Mouse (Mus musculus) Patski (cell line): ENCODE measurements at regions not wholly inside any gene's neighbourhood (a gene's known extent, or its start where the extent isn't known, plus 50 kb on each side); places are given as distances from the start of the nearest gene placed in this dataset.

Source experiments
- ATAC-seq: fragments of 100-300 bp; one replicate; pipeline ENCODE4 v1.8.0; 2021
- CTCF ChIA-PET: fragments of 350-600 bp; sonication (Branson Sonifier 250); formaldehyde crosslinking; loops from one replicate; lab custom pipeline; 2022; ENCODE audit warnings: inconsistent platforms; lab: Charles Lee
- POLR2A ChIA-PET: fragments of 350-600 bp; sonication (Branson Sonifier 250); formaldehyde crosslinking; loops from one replicate; lab custom pipeline; 2022; ENCODE audit warnings: antibody characterized with exemption, inconsistent platforms; lab: Charles Lee
- DNase-seq: peaks from one replicate; pipeline ENCODE4 v3.0.0-alpha.2; 2011; ENCODE audit warnings: low read depth, low spot score
- H3K27me3 ChIP-seq: fragments of 371-371 bp; one replicate; pipeline ENCODE4 v1.5.1; 2021
- CTCF ChIP-seq: fragments of 100-300 bp; IDR thresholded peaks from one replicate; pipeline ENCODE4 v1.5.1; 2021
- in situ Hi-C: fragments of 300-500 bp; cut with MboI; formaldehyde crosslinking; loops from 3 replicates; pipeline ENCODE4 v1.11.1; 2018; ENCODE audit warnings: low pct_unique_long_range_greater_than_20kb, mixed read lengths

GRCm38 (mm10) chr14:17106668-17107067 lies 287.7 kb upstream of the Rarb start:
- no peak for ATAC-seq
- no peak for TF ChIP-seq CTCF
- peaks cover 5% of the 10 kb centered on the region for H3K27me3 ChIP-seq
- ChIA-PET CTCF (no interaction called here), POLR2A (no interaction called here)
- DNase-seq: no peak
- in situ Hi-C loops: no loop called here

GRCm38 (mm10) chr14:17102486-17102885 lies 283.5 kb upstream of the Rarb start:
- H3K27me3 ChIP-seq: no peaks in the 10 kb centered on the region
- ChIA-PET POLR2A (interaction anchor here (1.1 kb wide), 1 partner anchor 9 kb away, joined by 3 read pairs; no protein-coding TSS in a partner anchor), CTCF (interaction anchor here (1.4 to 1.6 kb wide), 2 partner anchors 12 to 18 kb away, joined by 4 read pairs; no protein-coding TSS in a partner anchor)
- TF ChIP-seq CTCF: no peak
- in situ Hi-C loops: no loop called here
- DNase-seq (no peak), ATAC-seq (no peak)

- ATAC-seq: no peak
Measured at GRCm38 (mm10) chr14:17090573-17090937, 271.6 kb upstream of the Rarb start.

GRCm38 (mm10) chr14:17089640-17090572 lies 270.9 kb upstream of the Rarb start:
- ATAC-seq: no peak
- ChIA-PET CTCF (interaction anchor here (1.3 to 1.9 kb wide), 2 partner anchors 10 to 15 kb away, joined by 4 to 6 read pairs; no protein-coding TSS in a partner anchor), POLR2A (no interaction called here)
- peaks cover 3% of the 10 kb centered on the region for H3K27me3 ChIP-seq
- TF ChIP-seq CTCF: no peak
- no peak for DNase-seq
- in situ Hi-C loops: no loop called here

More at GRCm38 (mm10) chr14:17090573-17090937, 271.6 kb upstream of the Rarb start:
- DNase-seq: no peak
- ChIA-PET CTCF (interaction anchor here (1.3 to 1.9 kb wide), 2 partner anchors 9 to 14 kb away, joined by 4 to 6 read pairs; no protein-coding TSS in a partner anchor), POLR2A (no interaction called here)
- in situ Hi-C loops: no loop called here
- H3K27me3 ChIP-seq: peaks cover 3% of the 10 kb centered on the region
- no peak for TF ChIP-seq CTCF

GRCm38 (mm10) chr14:17089089-17089634 lies 270.2 kb upstream of the Rarb start:
- DNase-seq: no peak
- ChIA-PET CTCF (interaction anchor here (1.3 to 1.9 kb wide), 2 partner anchors 10 to 16 kb away, joined by 4 to 6 read pairs; no protein-coding TSS in a partner anchor), POLR2A (no interaction called here)
- ATAC-seq: no peak
- in situ Hi-C loops: no loop called here
- H3K27me3 ChIP-seq: peaks cover 3% of the 10 kb centered on the region
- no peak for TF ChIP-seq CTCF

- H3K27me3 ChIP-seq: peaks cover 4% of the 10 kb centered on the region
- no peak for DNase-seq
- ATAC-seq: no peak
- no peak for TF ChIP-seq CTCF
- in situ Hi-C loops: no loop called here
- CTCF ChIA-PET: no interaction called here
- POLR2A ChIA-PET: no interaction called here
Measured at GRCm38 (mm10) chr14:17087828-17088227, 268.9 kb upstream of the Rarb start.

GRCm38 (mm10) chr14:17083907-17084306 lies 265.0 kb upstream of the Rarb start:
- peaks cover 7% of the 10 kb centered on the region for H3K27me3 ChIP-seq
- DNase-seq (no peak), ATAC-seq (no peak)
- no peak for TF ChIP-seq CTCF
- CTCF ChIA-PET: interaction anchor here (1.6 kb wide), 1 partner anchor 20 kb away, joined by 4 read pairs; no protein-coding TSS in a partner anchor
- in situ Hi-C loops: no loop called here
- POLR2A ChIA-PET: no interaction called here

GRCm38 (mm10) chr14:17081904-17082303 lies 262.9 kb upstream of the Rarb start:
- DNase-seq (no peak), ATAC-seq (no peak)
- ChIA-PET POLR2A (no interaction called here), CTCF (no interaction called here)
- in situ Hi-C loops: no loop called here
- TF ChIP-seq CTCF: no peak
- H3K27me3 ChIP-seq: peaks cover 8% of the 10 kb centered on the region

- no peak for ATAC-seq
- no peak for TF ChIP-seq CTCF
- in situ Hi-C loops: no loop called here
- DNase-seq: no peak
- POLR2A ChIA-PET: no interaction called here
- CTCF ChIA-PET: interaction anchor here (1.7 kb wide), 1 partner anchor 645 kb away, joined by 4 read pairs; no protein-coding TSS in a partner anchor
- peaks cover 21% of the 10 kb centered on the region for H3K27me3 ChIP-seq
Measured at GRCm38 (mm10) chr14:17079513-17079912, 260.6 kb upstream of the Rarb start.

GRCm38 (mm10) chr14:17061358-17061757 lies 242.4 kb upstream of the Rarb start:
- DNase-seq (no peak), ATAC-seq (no peak)
- CTCF ChIA-PET: no interaction called here
- no peaks in the 10 kb centered on the region for H3K27me3 ChIP-seq
- in situ Hi-C loops: no loop called here
- TF ChIP-seq CTCF: no peak
- POLR2A ChIA-PET: no interaction called here

GRCm38 (mm10) chr14:17058438-17058837 lies 239.5 kb upstream of the Rarb start:
- no peaks in the 10 kb centered on the region for H3K27me3 ChIP-seq
- in situ Hi-C loops: loop anchor here (10.0 kb wide), 1 partner anchor 624 kb away; no protein-coding TSS in a partner anchor
- ChIA-PET CTCF (interaction anchor here (0.8 kb wide), 1 partner anchor 13 kb away, joined by 3 read pairs; no protein-coding TSS in a partner anchor), POLR2A (no interaction called here)
- ATAC-seq: no peak
- no peak for DNase-seq
- TF ChIP-seq CTCF: no peak
